Mouse (Mus musculus) ES-E14 (cell line): ENCODE measurements around the gene Ankrd13a. TPM values are rescaled to one million over a fixed set of nuclear protein-coding genes. Genes with fewer than 3 reads are reported as not detected.

ENCODE experiments used
- DNase-seq: peaks from one replicate; pipeline ENCODE4 v3.0.0-alpha.2; 2013; ENCODE audit warnings: low read depth, low spot score
- H3K27ac ChIP-seq: 2 replicates; pipeline ENCODE4 v1.5.1; 2012; ENCODE audit warnings: low read depth, mild to moderate bottlenecking, low read length, moderate library complexity, mixed read lengths; ENCODE audit not compliant: poor library complexity, insufficient read depth, severe bottlenecking
- H3K36me3 ChIP-seq: 2 replicates; pipeline ENCODE4 v1.6.1; 2012; ENCODE audit warnings: mild to moderate bottlenecking, low read length, moderate library complexity, mixed read lengths; ENCODE audit not compliant: control insufficient read depth, poor library complexity, insufficient read depth, severe bottlenecking
- H3K4me1 ChIP-seq, 2 experiments: fragments of 150-350 bp in 1 of 2; sonication (generic) in 1 of 2; 2 replicates each; pipeline ENCODE4 v1.6.1; 2012; ENCODE audit warnings: low read length in 2 of 2, mild to moderate bottlenecking in 1 of 2, mixed read lengths in 1 of 2; ENCODE audit not compliant: control insufficient read depth in 2 of 2, insufficient read depth in 2 of 2, poor library complexity in 1 of 2
- H3K4me3 ChIP-seq, 2 experiments: fragments of 150-350 bp in 1 of 2; sonication (generic) in 1 of 2; 2 replicates each; pipeline ENCODE4 v1.5.1; 2012; ENCODE audit warnings: low read length in 2 of 2, low read depth in 1 of 2, mild to moderate bottlenecking in 1 of 2, mixed read lengths in 1 of 2; ENCODE audit not compliant: insufficient read depth in 1 of 2, poor library complexity in 1 of 2, severe bottlenecking in 1 of 2
- H3K9ac ChIP-seq: 2 replicates; pipeline ENCODE4 v1.6.1; 2012; ENCODE audit warnings: low read depth, mild to moderate bottlenecking, low read length, mixed read lengths; ENCODE audit not compliant: poor library complexity, insufficient read depth, severe bottlenecking
- H3K9me3 ChIP-seq: fragments of 150-350 bp; sonication (generic); 2 replicates; pipeline ENCODE4 v1.6.1; 2012; ENCODE audit warnings: low read depth, mild to moderate bottlenecking, low read length; ENCODE audit not compliant: control insufficient read depth, insufficient read depth
- CHD2 ChIP-seq: IDR thresholded peaks from 2 replicates; pipeline ENCODE4 v1.6.1; 2014; ENCODE audit warnings: mild to moderate bottlenecking, low read depth, low read length, inconsistent platforms
- HCFC1 ChIP-seq: IDR thresholded peaks from 2 replicates; pipeline ENCODE4 v1.6.1; 2012; ENCODE audit warnings: low read length, inconsistent platforms, borderline replicate concordance; ENCODE audit not compliant: insufficient read depth
- MAFK ChIP-seq: IDR thresholded peaks from 2 replicates; pipeline ENCODE4 v1.6.1; 2014; ENCODE audit warnings: mild to moderate bottlenecking, low read depth, low read length, inconsistent platforms; ENCODE audit not compliant: insufficient read depth
- ZC3H11A ChIP-seq: IDR thresholded peaks from 2 replicates; pipeline ENCODE4 v1.6.1; 2012; ENCODE audit warnings: low read depth, mild to moderate bottlenecking, inconsistent platforms, low read length, borderline replicate concordance
- ZNF384 ChIP-seq: IDR thresholded peaks from 2 replicates; pipeline ENCODE4 v1.6.1; 2012; ENCODE audit warnings: low read depth, low read length, inconsistent platforms
- in situ Hi-C, 2 experiments: fragments of 600-800 bp; cut with MboI; formaldehyde crosslinking; loops; one replicate each; pipeline ENCODE4 v1.15.1; 2025; ENCODE audit warnings: low sequenced_read_pairs in 2 of 2, inconsistent platforms in 1 of 2; ENCODE audit not compliant: unreplicated experiment in 2 of 2
- total RNA-seq: library from RNA; depleted of rRNA; stranded (reverse); fragments of 300-350 nt; gene quantifications from 2 replicates; pipeline ENCODE4 v1.2.3, GENCODE M21; 2012

Gene Ankrd13a
- total RNA-seq, 1 experiment, result 66.4 TPM

DNA sequence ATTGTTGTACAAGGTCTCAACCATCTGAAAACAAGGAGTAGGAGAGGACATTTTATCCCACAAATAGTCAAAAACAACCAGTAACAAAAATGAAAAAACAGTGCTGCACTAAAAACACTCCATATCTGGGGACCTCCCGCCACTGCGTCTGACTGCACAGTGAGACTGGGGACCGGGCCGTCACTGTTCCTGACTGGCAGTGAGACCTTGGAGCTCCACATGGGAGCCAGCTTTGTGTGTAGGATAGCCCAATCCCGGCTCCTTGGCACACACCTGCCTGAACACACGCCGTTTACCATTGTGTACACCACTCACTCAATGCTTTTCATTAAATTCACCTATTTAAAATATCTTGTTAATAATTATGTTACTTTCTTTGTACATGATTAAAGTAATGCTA lies 7.3 kb upstream of the Ankrd13a start:
- in situ Hi-C loops, result no loop called here
- Histone ChIP-seq H3K36me3 (peaks cover 23% of the 10 kb centered on the region; the same call in 1 of the 2 replicates), H3K27ac (no peak overlapping the region), H3K4me1 (peaks cover 2 to 14% of the 10 kb centered on the region in 2 experiments; a peak in 2 of 4 replicates), H3K9ac (no peak overlapping the region), H3K9me3 (no peaks in the 10 kb centered on the region), H3K4me3 (no peak overlapping the region)
- TF ChIP-seq ZNF384 (no peak), CHD2 (no peak), MAFK (no peak), ZC3H11A (no peak), HCFC1 (no peak)
- no peak for DNase-seq

DNA sequence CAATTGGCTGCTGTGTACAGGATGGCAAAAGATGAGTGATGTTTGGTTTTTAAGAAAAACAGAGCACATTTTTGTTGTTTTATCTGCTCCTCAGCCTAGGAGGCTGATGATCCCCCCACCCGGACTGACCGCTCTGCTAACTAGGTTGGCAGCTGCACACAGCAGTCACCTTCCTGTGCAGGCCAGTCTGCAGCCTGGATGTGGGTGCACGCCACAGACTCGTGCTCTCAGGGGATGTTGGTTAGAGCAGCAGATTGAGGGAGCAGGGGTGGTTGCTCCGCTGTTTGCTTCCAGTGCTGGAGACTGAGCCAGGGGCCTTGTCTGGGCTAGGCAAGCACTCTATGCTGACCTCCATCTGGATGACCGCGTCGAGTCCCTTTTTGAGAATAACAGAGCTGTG lies 4.7 kb upstream of the Ankrd13a start:
- Histone ChIP-seq H3K27ac (no peak overlapping the region), H3K36me3 (peaks cover 8% of the 10 kb centered on the region; the same call in 1 of the 2 replicates), H3K4me1 (peaks cover 4 to 14% of the 10 kb centered on the region in 2 experiments; a peak in 2 of 4 replicates), H3K9ac (peak overlapping the region; percentile 31; the same call in 1 of the 2 replicates), H3K9me3 (no peaks in the 10 kb centered on the region), H3K4me3 (no peak overlapping the region)
- in situ Hi-C loops, result no loop called here
- TF ChIP-seq HCFC1, result no peak
- no peak for TF ChIP-seq CHD2
- no peak for TF ChIP-seq ZC3H11A
- TF ChIP-seq MAFK, result no peak
- no peak for TF ChIP-seq ZNF384
- no peak for DNase-seq

DNA sequence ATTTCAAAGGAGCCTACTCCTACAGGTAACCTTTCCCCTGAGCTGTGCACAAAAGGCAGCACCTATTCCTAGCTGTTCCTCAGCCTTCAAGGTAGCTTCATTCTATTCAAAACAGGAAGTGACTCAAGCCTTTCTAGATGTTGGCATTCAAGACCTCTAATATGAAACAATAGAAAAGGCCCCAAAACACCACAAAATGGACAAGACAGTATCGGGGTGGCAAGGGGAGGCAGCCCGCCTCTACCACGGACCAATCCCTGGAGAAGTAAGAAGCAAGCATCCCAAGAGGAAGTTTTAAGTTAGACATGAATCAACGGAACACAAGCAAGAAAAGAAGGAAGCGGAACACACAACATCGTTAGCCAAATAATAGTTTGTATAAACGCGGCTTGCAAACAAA lies 2.7 kb upstream of the Ankrd13a start:
- Histone ChIP-seq H3K4me1 (peaks cover 4 to 16% of the 10 kb centered on the region in 2 experiments; a peak in 2 of 4 replicates), H3K9me3 (no peaks in the 10 kb centered on the region), H3K27ac (no peak overlapping the region), H3K36me3 (no peaks in the 10 kb centered on the region; the same call in 1 of the 2 replicates), H3K9ac (no peak overlapping the region), H3K4me3 (peak overlapping the region; percentile 76 to 95; a peak in 1 of 4 replicates)
- no peak for DNase-seq
- TF ChIP-seq HCFC1, result no peak
- TF ChIP-seq ZC3H11A, result no peak
- no peak for TF ChIP-seq CHD2
- TF ChIP-seq ZNF384, result no peak
- no peak for TF ChIP-seq MAFK
- in situ Hi-C loops, result no loop called here

DNA sequence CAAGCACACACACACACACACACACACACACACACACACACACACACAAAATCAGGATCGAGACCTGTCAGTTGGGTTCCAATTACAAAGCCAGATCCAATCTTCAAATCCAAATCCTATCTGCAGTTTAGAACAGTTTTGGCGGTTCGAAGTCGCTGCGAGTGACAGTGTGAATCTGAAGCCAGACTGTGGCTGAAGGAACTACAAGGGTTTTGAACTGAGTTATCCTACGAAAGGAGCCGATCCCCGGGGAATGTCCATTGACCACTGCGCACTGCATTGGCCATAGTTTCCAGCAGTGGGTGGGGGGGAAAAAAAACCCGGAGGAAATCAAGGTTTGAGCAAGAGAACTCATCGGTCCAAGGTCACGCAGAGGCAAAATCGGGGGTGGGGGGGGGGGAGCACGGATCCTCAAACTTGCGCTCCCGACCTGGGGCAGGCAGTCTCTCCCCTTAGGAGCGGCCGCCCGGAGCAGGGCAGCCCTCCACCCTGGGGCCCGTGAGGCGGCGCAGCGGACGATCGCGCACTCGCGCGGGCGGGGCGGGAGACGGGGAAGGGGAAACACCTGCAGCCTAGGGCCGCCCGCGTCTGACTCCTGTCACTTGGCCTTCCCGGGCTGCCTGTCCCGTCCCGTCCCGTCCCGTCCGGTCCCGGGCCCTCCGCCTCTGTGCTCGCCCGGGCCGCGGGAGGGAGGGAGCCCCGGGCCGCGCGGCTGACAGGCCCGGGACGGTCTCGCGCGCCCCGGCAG lies 1.8 kb upstream of the Ankrd13a start:
- Histone ChIP-seq H3K4me1 (peaks cover 4 to 16% of the 10 kb centered on the region in 2 experiments; a peak in 2 of 4 replicates), H3K9me3 (no peaks in the 10 kb centered on the region), H3K27ac (no peak overlapping the region), H3K36me3 (no peaks in the 10 kb centered on the region; the same call in 1 of the 2 replicates), H3K4me3 (peak overlapping the region; percentile 76 to 95), H3K9ac (peak overlapping the region; percentile 98)
- in situ Hi-C loops, result no loop called here
- TF ChIP-seq HCFC1, result no peak
- TF ChIP-seq ZC3H11A, result no peak
- no peak for TF ChIP-seq CHD2
- no peak for TF ChIP-seq MAFK
- no peak for TF ChIP-seq ZNF384
- no peak for DNase-seq
